Mouse (Mus musculus) liver, embryonic 13.5 days (tissue): ENCODE data around the gene Syt9. TPM values are rescaled to one million over a fixed set of nuclear protein-coding genes. Genes with fewer than 3 reads are reported as not detected.

Experiments used
- ATAC-seq: fragments of 200-750 bp; cut with Nextera tagmentation; 2 replicates; pipeline ENCODE4 v1.8.0; 2017; ENCODE audit warnings: low read depth, mild to moderate bottlenecking, moderate number of reproducible peaks, moderate library complexity
- DNase-seq: peaks from one replicate; pipeline ENCODE4 v3.0.0; 2022
- H3K27ac ChIP-seq: fragments of 300-500 bp; sonication (generic); 2 replicates; pipeline ENCODE4 v1.5.1; 2015; ENCODE audit warnings: moderate library complexity, mild to moderate bottlenecking, inconsistent platforms
- H3K27me3 ChIP-seq: fragments of 300-500 bp; sonication (generic); 2 replicates; pipeline ENCODE4 v1.6.1; 2015; ENCODE audit warnings: mild to moderate bottlenecking, inconsistent platforms
- H3K36me3 ChIP-seq: fragments of 300-500 bp; sonication (generic); 2 replicates; pipeline ENCODE4 v1.6.1; 2015; ENCODE audit warnings: mild to moderate bottlenecking, inconsistent platforms
- H3K4me1 ChIP-seq: fragments of 300-500 bp; sonication (generic); replicated peaks from 2 replicates; pipeline ENCODE4 v1.6.1; 2015; ENCODE audit warnings: inconsistent platforms
- H3K4me2 ChIP-seq: fragments of 300-500 bp; sonication (generic); 2 replicates; pipeline ENCODE4 v1.6.1; 2015; ENCODE audit warnings: inconsistent platforms, mild to moderate bottlenecking, moderate library complexity
- H3K4me3 ChIP-seq: fragments of 300-500 bp; sonication (generic); replicated peaks from 2 replicates; pipeline ENCODE4 v1.5.1; 2015; ENCODE audit warnings: mild to moderate bottlenecking, inconsistent platforms
- H3K9ac ChIP-seq: fragments of 300-500 bp; sonication (generic); 2 replicates; pipeline ENCODE4 v1.6.1; 2015; ENCODE audit warnings: mild to moderate bottlenecking, inconsistent platforms
- H3K9me3 ChIP-seq: fragments of 300-500 bp; sonication (generic); replicated peaks from 2 replicates; pipeline ENCODE4 v1.6.1; 2016; ENCODE audit warnings: inconsistent platforms
- WGBS: fragments of 180-500 bp; shearing (Covaris S2); methylation state at CpG from one replicate; pipeline ENCODE4 v1.1.7; 2015; ENCODE audit not compliant: insufficient replicate concordance; 5-methylcytosine and 5-hydroxymethylcytosine counted together
- polyA plus RNA-seq: library from polyadenylated mRNA; unstranded; fragments of >200 nt; fragmentation: Nextera tagmentation; extraction: Ambion mirVana; gene quantifications from 2 replicates; pipeline ENCODE4 v1.2.1, GENCODE M21; 2015

Syt9 gene
- polyA plus RNA-seq, 1 experiment from 2014 or later: 0.35 TPM

DNA sequence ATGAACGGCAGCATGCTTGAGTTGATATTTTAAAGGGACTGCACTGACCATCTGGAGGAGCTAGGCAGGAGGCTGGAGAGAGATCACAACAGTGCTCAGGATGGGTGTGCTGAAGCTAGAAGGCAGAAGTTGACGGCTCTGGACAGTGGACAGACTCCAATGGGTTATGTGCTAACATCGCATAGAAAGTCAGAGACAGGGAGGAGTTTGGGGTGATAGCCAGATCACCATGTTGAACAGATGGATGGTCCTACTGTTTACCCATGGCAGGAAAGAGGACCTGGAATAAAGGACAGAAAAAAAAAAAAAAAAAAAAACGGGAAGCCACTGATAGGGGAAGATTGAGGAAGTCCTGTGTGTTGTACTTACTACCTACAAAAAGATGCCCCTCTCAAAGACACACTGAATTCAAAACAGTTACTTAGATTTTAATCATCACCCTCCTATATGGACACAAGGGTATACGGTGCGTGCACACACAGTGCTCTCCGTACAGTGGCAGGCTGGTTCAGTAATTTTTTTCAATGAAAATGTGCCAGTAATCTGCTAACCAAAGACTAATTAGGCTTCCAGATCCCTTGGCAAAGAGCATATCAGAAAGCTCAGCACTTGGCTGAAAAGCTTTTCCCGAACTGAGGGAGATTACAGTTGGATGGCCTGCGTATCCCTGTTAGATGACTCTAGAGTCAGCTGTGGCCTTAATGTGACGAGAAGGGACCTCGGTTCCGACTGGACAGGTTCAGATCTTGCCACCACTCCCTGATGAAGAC, 148.9 kb downstream of the Syt9 start:
- DNase-seq (no peak), ATAC-seq (no peak)
- WGBS: 70% methylated on average over 12 of the region's 12 CpGs

DNA sequence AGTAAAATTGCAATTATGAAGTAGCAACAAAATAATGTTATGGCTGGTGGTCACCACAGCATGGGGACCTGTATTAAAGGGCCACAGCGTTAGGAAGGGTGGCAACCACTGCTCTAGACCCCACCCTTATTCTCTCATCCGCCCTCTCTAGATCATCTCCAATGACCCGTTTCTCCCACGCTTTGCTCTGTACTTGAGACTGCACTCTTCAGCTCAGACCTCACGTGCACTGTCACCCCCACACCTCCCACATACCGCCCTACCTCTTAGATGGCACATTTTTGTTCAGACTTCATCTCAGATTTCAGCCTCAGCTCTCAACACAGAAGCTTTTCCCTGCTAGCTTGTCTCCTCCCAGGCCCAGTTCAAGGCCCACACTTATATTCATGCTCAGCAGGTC, 150.9 kb downstream of the Syt9 start:
- Histone ChIP-seq H3K36me3 (no peaks in the 10 kb centered on the region), H3K4me2 (no peak overlapping the region), H3K27ac (no peak overlapping the region), H3K4me1 (no peaks in the 10 kb centered on the region), H3K9ac (no peak overlapping the region), H3K27me3 (no peaks in the 10 kb centered on the region), H3K9me3 (no peaks in the 10 kb centered on the region), H3K4me3 (no peak overlapping the region)
- DNase-seq (no peak), ATAC-seq (no peak)
- 61% methylated on average over 6 of the region's 6 CpGs for WGBS

More for the DNA sequence above, 148.9 kb downstream of the Syt9 start:
- Histone ChIP-seq H3K27ac (no peak overlapping the region), H3K27me3 (no peaks in the 10 kb centered on the region), H3K9me3 (no peaks in the 10 kb centered on the region), H3K9ac (no peak overlapping the region), H3K4me1 (no peaks in the 10 kb centered on the region), H3K4me2 (no peak overlapping the region), H3K4me3 (no peak overlapping the region), H3K36me3 (no peaks in the 10 kb centered on the region)

DNA sequence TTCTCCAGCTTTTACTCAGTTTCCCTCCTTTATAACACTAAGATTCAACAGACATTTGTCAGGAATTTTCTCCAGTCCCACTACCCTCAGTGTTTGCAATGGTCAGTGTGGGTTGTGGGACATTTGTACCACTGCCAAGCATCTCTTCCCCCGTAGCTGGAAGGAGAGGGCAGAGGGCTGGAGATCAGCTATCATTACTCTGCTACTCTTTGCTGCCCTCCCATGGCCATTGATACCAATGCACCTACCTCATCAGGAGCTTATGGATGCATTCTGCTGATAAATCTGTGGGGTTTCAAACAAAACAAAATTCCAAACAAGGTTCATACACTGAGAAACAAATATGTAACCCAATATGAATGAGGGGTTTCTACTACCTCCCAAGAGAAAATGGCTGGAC, 155.8 kb downstream of the Syt9 start:
- Histone ChIP-seq H3K9me3 (no peaks in the 10 kb centered on the region), H3K4me2 (no peak overlapping the region), H3K27ac (no peak overlapping the region), H3K9ac (no peak overlapping the region), H3K36me3 (no peaks in the 10 kb centered on the region), H3K4me3 (no peak overlapping the region), H3K27me3 (no peaks in the 10 kb centered on the region), H3K4me1 (no peaks in the 10 kb centered on the region)
- 20% methylated on average over 1 of the region's 1 CpGs for WGBS
- ATAC-seq: no peak
- no peak for DNase-seq

GRCm38 (mm10) chr7:107528169-107528772, 157.7 kb downstream of the Syt9 start:
- H3K9ac ChIP-seq: no peak overlapping the region
- no peaks in the 10 kb centered on the region for H3K27me3 ChIP-seq
- DNase-seq (no peak), ATAC-seq (no peak)
- H3K27ac ChIP-seq: no peak overlapping the region
- 67% methylated on average over 3 of the region's 3 CpGs for WGBS
- no peaks in the 10 kb centered on the region for H3K4me1 ChIP-seq
- no peak overlapping the region for H3K4me3 ChIP-seq
- H3K9me3 ChIP-seq: no peaks in the 10 kb centered on the region
- no peak overlapping the region for H3K4me2 ChIP-seq
- no peaks in the 10 kb centered on the region for H3K36me3 ChIP-seq

DNA sequence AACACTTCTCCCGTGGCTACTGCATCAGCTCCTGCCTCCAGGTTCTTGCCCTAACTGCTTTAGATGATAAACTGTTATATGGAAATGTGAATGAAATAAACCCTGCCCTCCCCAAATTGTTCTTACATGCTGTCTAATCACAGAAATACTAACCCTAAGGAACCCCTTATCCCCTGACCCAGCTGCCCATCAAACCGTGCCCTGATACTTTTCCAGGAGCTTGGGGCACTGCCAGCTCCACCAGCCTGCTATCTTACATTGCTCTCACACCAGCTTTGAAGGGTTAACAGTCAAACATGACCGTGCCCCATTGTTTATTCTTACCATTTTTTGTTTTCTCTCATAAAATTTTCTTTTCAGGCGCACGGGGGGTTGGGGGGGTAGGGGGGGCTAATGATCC, 158.8 kb downstream of the Syt9 start:
- no peak overlapping the region for H3K9ac ChIP-seq
- ATAC-seq (no peak), DNase-seq (no peak)
- WGBS: 53% methylated on average over 5 of the region's 5 CpGs
- no peaks in the 10 kb centered on the region for H3K9me3 ChIP-seq
- no peaks in the 10 kb centered on the region for H3K36me3 ChIP-seq
- no peaks in the 10 kb centered on the region for H3K4me1 ChIP-seq
- no peaks in the 10 kb centered on the region for H3K27me3 ChIP-seq
- H3K4me2 ChIP-seq: no peak overlapping the region
- no peak overlapping the region for H3K4me3 ChIP-seq
- H3K27ac ChIP-seq: no peak overlapping the region

DNA sequence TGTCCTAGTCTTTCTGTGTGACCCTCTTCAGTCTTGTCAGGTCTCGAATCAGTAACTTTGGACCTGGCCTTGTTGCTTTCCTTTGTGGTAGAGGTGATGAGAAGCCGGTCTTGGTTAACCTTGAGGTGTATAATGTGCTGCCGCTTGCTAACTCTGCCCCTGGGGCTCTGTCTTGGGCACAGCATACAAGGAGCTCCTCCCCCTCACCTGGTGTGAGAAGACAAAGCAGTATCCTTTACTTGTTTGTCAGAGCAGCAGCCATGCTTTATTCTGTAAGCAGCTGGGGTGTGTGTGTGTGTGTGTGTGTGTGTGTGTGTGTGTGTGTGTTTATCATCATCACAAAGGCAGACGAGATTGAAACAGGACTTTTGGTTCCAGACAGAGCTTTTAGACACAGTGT, 164.8 kb downstream of the Syt9 start:
- no peak overlapping the region for H3K4me2 ChIP-seq
- H3K36me3 ChIP-seq: no peaks in the 10 kb centered on the region
- no peak overlapping the region for H3K27ac ChIP-seq
- WGBS: 55% methylated on average over 4 of the region's 4 CpGs
- H3K27me3 ChIP-seq: no peaks in the 10 kb centered on the region
- DNase-seq (no peak), ATAC-seq (no peak)
- H3K4me1 ChIP-seq: no peaks in the 10 kb centered on the region
- H3K9me3 ChIP-seq: no peaks in the 10 kb centered on the region
- no peak overlapping the region for H3K4me3 ChIP-seq
- H3K9ac ChIP-seq: no peak overlapping the region

GRCm38 (mm10) chr7:107536516-107536915, 166.0 kb downstream of the Syt9 start:
- Histone ChIP-seq H3K36me3 (no peaks in the 10 kb centered on the region), H3K4me3 (no peak overlapping the region), H3K9ac (no peak overlapping the region), H3K27ac (no peak overlapping the region), H3K27me3 (no peaks in the 10 kb centered on the region), H3K4me1 (no peaks in the 10 kb centered on the region), H3K4me2 (no peak overlapping the region), H3K9me3 (no peaks in the 10 kb centered on the region)
- 72% methylated on average over 6 of the region's 6 CpGs for WGBS
- ATAC-seq: no peak
- DNase-seq: no peak

GRCm38 (mm10) chr7:107540034-107540433, 169.5 kb downstream of the Syt9 start:
- WGBS: 8% methylated on average over 4 of the region's 4 CpGs
- no peaks in the 10 kb centered on the region for H3K27me3 ChIP-seq

GRCm38 (mm10) chr7:107545011-107545410, 174.5 kb downstream of the Syt9 start:
- no peaks in the 10 kb centered on the region for H3K27me3 ChIP-seq
- no peak overlapping the region for H3K4me3 ChIP-seq
- 64% methylated on average over 1 of the region's 1 CpGs for WGBS
- H3K36me3 ChIP-seq: no peaks in the 10 kb centered on the region
- no peak overlapping the region for H3K27ac ChIP-seq
- H3K4me2 ChIP-seq: no peak overlapping the region
- no peaks in the 10 kb centered on the region for H3K9me3 ChIP-seq
- DNase-seq (no peak), ATAC-seq (no peak)
- H3K9ac ChIP-seq: no peak overlapping the region
- H3K4me1 ChIP-seq: no peaks in the 10 kb centered on the region

More at GRCm38 (mm10) chr7:107540034-107540433, 169.5 kb downstream of the Syt9 start:
- Histone ChIP-seq H3K4me1 (no peaks in the 10 kb centered on the region), H3K9me3 (no peaks in the 10 kb centered on the region), H3K9ac (no peak overlapping the region), H3K4me2 (no peak overlapping the region), H3K36me3 (no peaks in the 10 kb centered on the region), H3K4me3 (no peak overlapping the region), H3K27ac (no peak overlapping the region)
- ATAC-seq (no peak), DNase-seq (no peak)

DNA sequence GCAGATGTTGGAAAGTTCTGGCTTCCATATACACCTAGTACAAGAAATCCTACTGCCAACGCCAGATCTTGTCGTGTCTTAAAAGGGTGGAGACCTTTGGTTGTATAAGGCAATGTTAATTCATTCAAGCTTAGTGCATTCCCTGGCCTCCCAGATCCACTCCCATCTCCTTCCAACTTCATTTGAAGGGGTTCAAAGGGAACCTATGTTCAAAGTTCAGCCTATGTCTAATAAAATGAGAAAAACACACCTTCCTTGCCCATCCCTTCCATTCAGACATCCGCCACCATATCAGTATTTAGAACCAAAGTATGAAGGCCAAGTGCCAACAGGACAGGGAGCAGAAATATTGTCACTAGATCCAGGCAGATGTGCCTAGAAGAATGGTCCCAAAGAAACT, 177.3 kb downstream of the Syt9 start:
- H3K27ac ChIP-seq: no peak overlapping the region
- H3K4me1 ChIP-seq: no peaks in the 10 kb centered on the region
- 74% methylated on average over 3 of the region's 3 CpGs for WGBS
- H3K9me3 ChIP-seq: no peaks in the 10 kb centered on the region
- DNase-seq (no peak), ATAC-seq (no peak)
- H3K36me3 ChIP-seq: no peaks in the 10 kb centered on the region
- H3K27me3 ChIP-seq: no peaks in the 10 kb centered on the region
- no peak overlapping the region for H3K4me2 ChIP-seq
- H3K9ac ChIP-seq: no peak overlapping the region
- H3K4me3 ChIP-seq: no peak overlapping the region

GRCm38 (mm10) chr7:107553461-107553860, 182.9 kb downstream of the Syt9 start:
- Histone ChIP-seq H3K4me3 (no peak overlapping the region), H3K9me3 (no peaks in the 10 kb centered on the region), H3K4me1 (no peaks in the 10 kb centered on the region), H3K36me3 (no peaks in the 10 kb centered on the region), H3K4me2 (no peak overlapping the region), H3K9ac (no peak overlapping the region), H3K27ac (no peak overlapping the region), H3K27me3 (no peaks in the 10 kb centered on the region)
- no peak for DNase-seq
- 30% methylated on average over 1 of the region's 1 CpGs for WGBS
- no peak for ATAC-seq

- H3K9ac ChIP-seq: no peak overlapping the region
- ATAC-seq (no peak), DNase-seq (no peak)
- H3K4me3 ChIP-seq: no peak overlapping the region
- 67% methylated on average over 3 of the region's 3 CpGs for WGBS
- H3K27me3 ChIP-seq: no peaks in the 10 kb centered on the region
- H3K27ac ChIP-seq: no peak overlapping the region
- H3K36me3 ChIP-seq: no peaks in the 10 kb centered on the region
- no peak overlapping the region for H3K4me2 ChIP-seq
- no peaks in the 10 kb centered on the region for H3K9me3 ChIP-seq
- H3K4me1 ChIP-seq: no peaks in the 10 kb centered on the region
These were observed 185.4 kb downstream of the Syt9 start for GRCm38 (mm10) chr7:107555906-107556305.
